Mouse (Mus musculus) intestine, postnatal 0 days (tissue): ENCODE data around the gene Psmd8. TPM values are rescaled to one million over a fixed set of nuclear protein-coding genes. Genes with fewer than 3 reads are reported as not detected.

ENCODE experiments used
- ATAC-seq: fragments of 200-750 bp; cut with Nextera tagmentation; 2 replicates; pipeline ENCODE4 v1.8.0; 2017; ENCODE audit warnings: mild to moderate bottlenecking, moderate TSS enrichment, moderate library complexity
- H3K27ac ChIP-seq: fragments of 300-500 bp; sonication (generic); 2 replicates; pipeline ENCODE4 v1.5.1; 2014; ENCODE audit warnings: mild to moderate bottlenecking, low read depth, low read length, moderate library complexity
- H3K27me3 ChIP-seq: fragments of 300-500 bp; sonication (generic); replicated peaks from 2 replicates; pipeline ENCODE4 v1.6.1; 2014; ENCODE audit warnings: low read length, mixed read lengths; ENCODE audit not compliant: control insufficient read depth, insufficient read depth
- H3K36me3 ChIP-seq: fragments of 300-500 bp; sonication (generic); 2 replicates; pipeline ENCODE4 v1.6.1; 2014; ENCODE audit warnings: mild to moderate bottlenecking, moderate library complexity; ENCODE audit not compliant: control insufficient read depth, insufficient read depth
- H3K4me1 ChIP-seq: fragments of 300-500 bp; sonication (generic); replicated peaks from 2 replicates; pipeline ENCODE4 v1.6.1; 2014; ENCODE audit warnings: antibody characterized with exemption, low read length, mixed read lengths; ENCODE audit not compliant: control insufficient read depth, insufficient read depth
- H3K4me2 ChIP-seq: fragments of 300-500 bp; sonication (generic); replicated peaks from 2 replicates; pipeline ENCODE4 v1.6.1; 2014; ENCODE audit warnings: low read depth, mild to moderate bottlenecking, moderate library complexity
- H3K4me3 ChIP-seq: fragments of 300-500 bp; sonication (generic); 2 replicates; pipeline ENCODE4 v1.5.1; 2014; ENCODE audit warnings: low read depth, low read length
- H3K9ac ChIP-seq: fragments of 300-500 bp; sonication (generic); 2 replicates; pipeline ENCODE4 v1.6.1; 2014; ENCODE audit warnings: mild to moderate bottlenecking, low read depth, low read length
- H3K9me3 ChIP-seq: fragments of 300-500 bp; sonication (generic); 2 replicates; pipeline ENCODE4 v1.6.1; 2016; ENCODE audit warnings: mixed run types; ENCODE audit not compliant: control insufficient read depth
- CTCF ChIP-seq: sonication (generic); IDR thresholded peaks from 2 replicates; pipeline ENCODE4 v1.5.1; 2016; ENCODE audit warnings: low read depth, mild to moderate bottlenecking, control low read depth, antibody characterized with exemption, moderate library complexity
- WGBS: fragments of 180-500 bp; shearing (Covaris S2); extraction: QIAGEN DNeasy Blood & Tissue Kit; methylation state at CpG from one replicate; pipeline ENCODE4 v1.1.7; 2014; 5-methylcytosine and 5-hydroxymethylcytosine counted together
- polyA plus RNA-seq: library from polyadenylated mRNA; unstranded; fragments of >200 nt; fragmentation: Nextera tagmentation; extraction: Ambion mirVana; gene quantifications from 2 replicates; pipeline ENCODE4 v1.2.1, GENCODE M21; 2015

Psmd8 gene
- polyA plus RNA-seq, 1 experiment from 2014 or later, result 209 TPM

- H3K4me2 ChIP-seq, result 0 out of 2 replicates have a peak overlapping the region, but pooled peaks have one; percentile 13
- TF ChIP-seq CTCF, result no peak
- no peaks in the 10 kb centered on the region for H3K9me3 ChIP-seq
- H3K9ac ChIP-seq, result no peak overlapping the region
- 14% methylated on average over 9 of the region's 9 CpGs for WGBS
- H3K36me3 ChIP-seq, result no peaks in the 10 kb centered on the region
- no peaks in the 10 kb centered on the region for H3K4me1 ChIP-seq
- peak; percentile 92 for ATAC-seq
- H3K27me3 ChIP-seq, result no peaks in the 10 kb centered on the region
- H3K27ac ChIP-seq, result no peak overlapping the region
- no peak overlapping the region for H3K4me3 ChIP-seq
These were observed 17.6 kb downstream of the Psmd8 start for GRCm38 (mm10) chr7:29162750-29163525.

- no peaks in the 10 kb centered on the region for H3K27me3 ChIP-seq
- WGBS, result 58% methylated on average over 5 of the region's 5 CpGs
- H3K9me3 ChIP-seq, result no peaks in the 10 kb centered on the region
- no peaks in the 10 kb centered on the region for H3K4me1 ChIP-seq
- H3K4me3 ChIP-seq, result no peak overlapping the region
- no peak for TF ChIP-seq CTCF
- no peaks in the 10 kb centered on the region for H3K36me3 ChIP-seq
- H3K9ac ChIP-seq, result no peak overlapping the region
- ATAC-seq, result no peak
- no peak overlapping the region for H3K27ac ChIP-seq
- H3K4me2 ChIP-seq, result 0 out of 2 replicates have a peak overlapping the region, but pooled peaks have one; percentile 13
These were observed 18.2 kb downstream of the Psmd8 start for GRCm38 (mm10) chr7:29162294-29162693.

- no peak overlapping the region for H3K9ac ChIP-seq
- no peaks in the 10 kb centered on the region; the same call in 1 of the 2 replicates for H3K4me1 ChIP-seq
- ATAC-seq, result no peak
- no peaks in the 10 kb centered on the region for H3K27me3 ChIP-seq
- no peak overlapping the region for H3K27ac ChIP-seq
- no peak for TF ChIP-seq CTCF
- 11% methylated on average over 5 of the region's 5 CpGs for WGBS
- no peaks in the 10 kb centered on the region for H3K9me3 ChIP-seq
- no peak overlapping the region for H3K4me3 ChIP-seq
- H3K36me3 ChIP-seq, result peaks cover 11% of the 10 kb centered on the region
- no peak overlapping the region for H3K4me2 ChIP-seq
These were observed 22.2 kb downstream of the Psmd8 start for GRCm38 (mm10) chr7:29158264-29158663.

GRCm38 (mm10) chr7:29155838-29156782 is 24.4 kb downstream of the Psmd8 start, which contains the start of gene Fam98c:
Fam98c (minus strand) TSS chr7:29156234.
- peak; percentile 80 for ATAC-seq
- no peaks in the 10 kb centered on the region; the same call in 1 of the 2 replicates for H3K4me1 ChIP-seq
- peak; percentile 62 for TF ChIP-seq CTCF
- peak within 1 kb of the TSS; percentile 86 for H3K9ac ChIP-seq
- H3K4me2 ChIP-seq, result peak within 1 kb of the TSS; percentile 94
- H3K27ac ChIP-seq, result peak within 1 kb of the TSS; percentile 99
- H3K4me3 ChIP-seq, result peak within 1 kb of the TSS; percentile 81
- 2% methylated on average over 66 of the region's 68 CpGs for WGBS
- H3K36me3 ChIP-seq, result peaks cover 17% of the 10 kb centered on the region
- H3K27me3 ChIP-seq, result no peaks in the 10 kb centered on the region
- H3K9me3 ChIP-seq, result no peaks in the 10 kb centered on the region

- Histone ChIP-seq H3K9me3 (no peaks in the 10 kb centered on the region), H3K36me3 (peaks cover 17% of the 10 kb centered on the region), H3K27ac (peak overlapping the region; percentile 99), H3K4me2 (peak overlapping the region; percentile 94), H3K4me3 (peak overlapping the region; percentile 81), H3K27me3 (no peaks in the 10 kb centered on the region), H3K9ac (peak overlapping the region; percentile 86), H3K4me1 (no peaks in the 10 kb centered on the region; the same call in 1 of the 2 replicates)
- TF ChIP-seq CTCF, result peak; percentile 60
- peak; percentile 85 for ATAC-seq
- WGBS, result 8% methylated on average over 37 of the region's 37 CpGs
These were observed 25.2 kb downstream of the Psmd8 start for GRCm38 (mm10) chr7:29155196-29155837.
